ENCODE assay signal across 8 mouse cellular contexts in genomic region chr17:6097884-6098283, GRCm38 (mm10). TPM values are rescaled to one million over a fixed set of nuclear protein-coding genes. Genes with fewer than 3 reads are reported as not detected.
DNase-seq lines count a peak whose midpoint lies in the region; ATAC-seq lines count a peak whose summit lies in the region.

No protein-coding gene starts in this region.

- DNase-seq in urinary bladder, adult 18-20 months (ENCODE audit: low spot score in 2 of 2): peak; percentile 24 to 40
- no peak for DNase-seq in urinary bladder, postnatal 4 days (ENCODE audit: low spot score in 2 of 2)
- DNase-seq in adrenal gland, postnatal 25 days: peak; percentile 52
- peak; percentile 40 for DNase-seq in forelimb bud, embryonic 11.5 days (ENCODE audit: low read depth, low spot score)
- peak; percentile 32 to 70 for DNase-seq in kidney, adult 8-10 months
- peak; percentile 33 to 54 for DNase-seq in lung, adult 18-20 months
- peak; percentile 54 for DNase-seq in retina, postnatal 7 days (ENCODE audit: low read depth, low spot score)

- no peak for ATAC-seq in erythroid progenitor cell, adult 5-6 weeks (replicated peaks; ENCODE audit: low FRiP score, poor library complexity, severe bottlenecking)

RNA-seq across cellular contexts. Expression of gene Tulp4, which starts 8.4 kb away (rescaled TPM):
- 68.1 and 90.9 TPM in 2 replicates for total RNA-seq in adrenal gland, postnatal 25 days (2021)
- 0.42 and 7.2 TPM in 2 replicates for total RNA-seq in erythroid progenitor cell, adult 5-6 weeks (2015; ENCODE audit: low replicate concordance)
- 3.5 and 12.5 TPM in 2 replicates for total RNA-seq in erythroid progenitor cell, adult 5-6 weeks (2017; ENCODE audit: low replicate concordance)

RNA-seq across cellular contexts. Expression of gene Gtf2h5, which starts 18.3 kb away (rescaled TPM):
- 74.6 and 94.0 TPM in 2 replicates for total RNA-seq in adrenal gland, postnatal 25 days (2021)
- total RNA-seq in erythroid progenitor cell, adult 5-6 weeks (2015; ENCODE audit: low replicate concordance): 29.6 and 29.8 TPM in 2 replicates
- total RNA-seq in erythroid progenitor cell, adult 5-6 weeks (2017; ENCODE audit: low replicate concordance): 26.8 and 35.8 TPM in 2 replicates

RNA-seq across cellular contexts. Expression of gene Serac1, which starts 18.3 kb away (rescaled TPM):
- total RNA-seq in adrenal gland, postnatal 25 days (2021): 8.0 and 12.1 TPM in 2 replicates
- total RNA-seq in erythroid progenitor cell, adult 5-6 weeks (2015; ENCODE audit: low replicate concordance): 1.1 and 1.3 TPM in 2 replicates
- 3.3 TPM in 1 of 2 replicates, not detected in the other for total RNA-seq in erythroid progenitor cell, adult 5-6 weeks (2017; ENCODE audit: low replicate concordance)

Comparison
In these comparisons a context has a peak if more than half of its experiments do, and no peak if none do; other contexts are left out.
1. DNase-seq: peak in urinary bladder, adult 18-20 months (2 of 2), adrenal gland, postnatal 25 days (single experiment), forelimb bud, embryonic 11.5 days (single experiment), kidney, adult 8-10 months (2 of 2), lung, adult 18-20 months (2 of 2) and retina, postnatal 7 days (single experiment); none in urinary bladder, postnatal 4 days (0 of 2).